Mouse (Mus musculus) left cerebral cortex, postnatal 25 days (tissue): ENCODE results near the gene Prkag1. TPM values are rescaled to one million over a fixed set of nuclear protein-coding genes. Genes with fewer than 3 reads are reported as not detected.
A peak's percentile ranks its signal among the peaks of the same experiment; 100 is the strongest.

ENCODE experiments used
- DNase-seq, 2 experiments: peaks; one replicate each; pipeline ENCODE4 v3.0.0; 2022; ENCODE audit warnings: low spot score in 2 of 2, mixed read lengths in 1 of 2
- intact Hi-C: fragments of 180-260 bp; cut with DNase I; formaldehyde crosslinking; loops from one replicate; pipeline ENCODE4 v1.15.1; 2025
- total RNA-seq, 2 experiments: library from RNA; stranded (reverse); gene quantifications; 2 replicates each; pipeline ENCODE4 v1.2.3; 2021

The Prkag1 gene
- total RNA-seq, 2 experiments from 2014 or later: 44.1 to 55.6 TPM

DNA sequence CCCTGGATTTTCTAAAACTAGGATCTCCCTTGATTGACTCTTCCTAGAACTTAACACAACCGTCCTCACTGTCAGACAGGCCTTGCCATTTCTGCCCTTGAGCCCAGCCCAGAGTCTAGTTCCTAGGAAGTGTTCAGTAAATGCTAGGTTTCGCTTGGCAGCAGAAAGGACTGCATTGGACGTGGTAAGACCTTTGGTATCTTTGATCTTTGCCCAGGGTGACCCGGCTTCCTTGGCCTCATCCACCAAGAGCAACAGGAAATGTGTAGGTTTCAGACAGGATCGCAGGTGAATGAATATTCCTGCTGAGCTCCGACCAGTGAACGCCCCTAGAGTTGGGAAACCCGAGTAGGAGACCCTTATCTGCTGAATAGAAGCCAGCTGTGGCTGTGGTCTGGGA lies 28.4 kb downstream of the Prkag1 start:
- intact Hi-C loops: loop anchor here (5.0 kb wide), 1 partner anchor 141 kb away; the partner anchor contains the start of gene Ddx23
- no peak for DNase-seq

DNA sequence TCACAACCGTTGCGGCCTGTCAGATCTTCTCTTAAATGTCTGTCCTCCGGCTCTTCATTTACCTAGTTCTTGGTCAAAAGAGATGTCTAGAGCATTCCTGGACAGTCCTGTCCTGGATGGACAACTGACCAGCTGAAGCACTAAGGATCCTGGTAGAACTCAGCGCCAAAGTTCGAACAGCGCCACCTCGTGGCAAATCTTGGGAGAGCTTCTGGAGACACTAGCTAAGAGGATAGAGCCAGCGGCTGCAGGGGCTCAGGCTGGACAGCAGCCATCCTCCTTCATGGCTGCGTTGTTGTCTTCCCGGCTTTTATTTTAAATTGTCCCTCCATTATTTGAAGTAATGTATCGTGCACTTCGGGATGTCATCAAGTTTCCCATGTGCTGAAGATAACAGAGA lies 31.9 kb downstream of the Prkag1 start:
- intact Hi-C loops: loop anchor here (10.0 kb wide), 1 partner anchor 225 kb away; the partner anchor contains the start of genes 4930415O20Rik and Ccnt1
- peak; percentile 74 to 77 for DNase-seq

DNA sequence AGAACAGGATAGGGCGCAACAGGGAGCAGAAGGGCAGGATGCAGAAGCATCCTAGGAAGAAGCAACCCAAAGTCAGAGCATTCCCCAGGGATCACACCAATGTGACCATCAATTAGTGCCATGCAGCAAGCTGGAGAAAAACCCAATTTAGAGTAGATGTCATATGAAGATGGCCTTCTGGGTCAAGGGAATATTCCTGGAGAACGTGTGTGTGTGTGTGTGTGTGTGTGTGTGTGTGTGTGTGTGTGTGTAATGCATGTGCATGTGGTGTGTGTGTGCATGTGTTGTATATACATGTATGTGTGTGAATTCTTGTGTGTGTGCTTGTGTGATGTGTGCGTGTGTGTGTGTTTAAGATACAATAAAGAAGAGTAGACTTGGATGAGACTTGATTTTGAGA lies 32.4 kb downstream of the Prkag1 start:
- intact Hi-C loops: loop anchor here (10.0 kb wide), 1 partner anchor 224 kb away; the partner anchor contains the start of genes 4930415O20Rik and Ccnt1
- DNase-seq: no peak

DNA sequence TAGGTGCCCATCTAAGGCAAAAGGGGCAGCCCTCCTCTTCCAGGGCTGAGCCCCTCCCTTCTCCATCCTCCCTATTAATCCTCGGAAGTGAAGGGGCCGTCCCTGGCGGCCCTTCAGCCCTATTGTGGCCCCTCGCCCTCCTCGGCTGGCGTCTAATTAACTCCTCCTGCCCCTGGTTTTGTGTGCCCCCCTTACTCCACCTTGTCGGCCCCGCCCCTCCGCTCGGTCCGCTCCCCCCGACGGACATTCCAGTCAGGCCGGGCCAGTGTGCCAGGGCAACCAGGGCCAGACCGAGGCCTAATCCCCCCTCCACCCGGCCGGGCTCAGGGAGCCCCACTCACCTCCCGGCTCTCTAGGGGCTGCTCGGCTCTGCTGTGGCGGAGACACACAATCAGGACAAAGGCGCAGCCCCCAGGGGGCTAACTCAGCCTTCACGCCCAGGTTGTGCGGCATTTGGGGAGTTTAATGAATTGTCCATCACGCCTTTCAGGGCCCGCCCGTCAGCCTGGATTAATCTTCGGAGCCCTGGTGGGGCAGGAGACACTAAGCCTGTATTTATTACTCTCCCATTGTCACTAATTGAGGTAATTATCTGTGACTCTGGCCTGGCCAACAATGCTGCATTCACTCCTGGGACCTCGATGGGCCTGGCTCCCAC lies 33.4 kb downstream of the Prkag1 start:
- no peak for DNase-seq
- intact Hi-C loops: loop anchor here (10.0 kb wide), 1 partner anchor 223 kb away; the partner anchor contains the start of genes 4930415O20Rik and Ccnt1

DNA sequence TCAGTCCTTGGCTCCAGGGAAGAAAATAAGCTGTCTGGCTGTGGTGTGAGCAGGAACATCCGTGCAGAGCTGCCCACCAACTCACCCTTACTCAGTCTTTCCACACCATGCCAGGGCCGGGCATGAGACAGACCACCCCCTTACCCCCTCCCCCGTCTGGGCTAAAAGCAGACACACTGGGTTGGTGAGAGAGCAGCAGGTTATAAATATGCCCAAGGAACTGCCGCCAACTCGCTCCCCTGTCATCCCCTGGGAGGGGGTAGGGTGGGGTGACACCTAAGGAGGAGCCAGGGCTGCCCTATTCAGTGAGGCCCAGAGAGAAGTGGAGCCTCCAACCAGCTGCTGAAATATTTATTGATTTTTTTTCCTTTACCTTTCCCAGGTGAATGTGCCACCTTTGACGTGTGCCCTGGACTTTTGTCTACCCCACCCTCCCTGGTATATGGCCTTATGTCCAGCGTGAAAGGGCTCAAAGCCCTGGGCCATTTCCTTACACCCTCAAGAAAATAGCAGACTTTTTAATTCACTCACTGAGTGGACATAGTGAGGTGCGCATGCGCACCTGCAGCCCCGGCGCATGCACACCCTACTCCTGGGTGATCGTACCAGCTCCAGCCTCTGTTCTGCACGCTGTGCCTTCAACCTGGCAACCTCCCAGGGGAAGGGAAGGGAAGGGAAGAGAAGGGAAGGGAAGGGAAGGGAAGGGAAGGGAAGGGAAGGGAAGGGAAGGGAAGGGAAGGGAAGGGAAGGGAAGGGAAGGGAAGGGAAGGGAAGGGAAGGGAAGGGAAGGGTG lies 34.3 kb downstream of the Prkag1 start:
- peak in 1 of 2 experiments; percentile 59 for DNase-seq
- intact Hi-C loops: loop anchor here (10.0 kb wide), 1 partner anchor 222 kb away; the partner anchor contains the start of genes 4930415O20Rik and Ccnt1

DNA sequence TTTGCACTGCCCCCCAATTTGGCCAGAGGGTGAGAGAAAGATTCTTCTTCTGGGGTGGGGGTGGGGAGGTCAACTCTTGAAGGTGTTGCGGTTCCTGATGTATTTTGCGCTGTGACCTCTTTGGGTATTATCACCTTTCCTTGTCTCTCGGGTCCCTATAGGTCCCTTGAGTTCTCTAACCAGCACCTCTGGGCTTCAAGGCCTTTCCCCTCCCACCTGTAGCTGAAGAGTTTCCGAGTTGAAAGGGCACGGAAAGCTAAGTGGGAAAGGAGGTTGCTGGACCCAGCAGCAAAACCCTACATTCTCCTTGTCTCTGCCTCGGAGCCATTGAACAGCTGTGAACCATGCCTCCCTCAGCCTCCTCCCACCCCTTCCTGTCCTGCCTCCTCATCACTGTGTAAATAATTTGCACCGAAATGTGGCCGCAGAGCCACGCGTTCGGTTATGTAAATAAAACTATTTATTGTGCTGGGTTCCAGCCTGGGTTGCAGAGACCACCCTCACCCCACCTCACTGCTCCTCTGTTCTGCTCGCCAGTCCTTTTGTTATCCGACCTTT lies 38.1 kb downstream of the Prkag1 start:
- intact Hi-C loops: loop anchor here (10.0 kb wide), 1 partner anchor 218 kb away; the partner anchor contains the start of genes 4930415O20Rik and Ccnt1

DNA sequence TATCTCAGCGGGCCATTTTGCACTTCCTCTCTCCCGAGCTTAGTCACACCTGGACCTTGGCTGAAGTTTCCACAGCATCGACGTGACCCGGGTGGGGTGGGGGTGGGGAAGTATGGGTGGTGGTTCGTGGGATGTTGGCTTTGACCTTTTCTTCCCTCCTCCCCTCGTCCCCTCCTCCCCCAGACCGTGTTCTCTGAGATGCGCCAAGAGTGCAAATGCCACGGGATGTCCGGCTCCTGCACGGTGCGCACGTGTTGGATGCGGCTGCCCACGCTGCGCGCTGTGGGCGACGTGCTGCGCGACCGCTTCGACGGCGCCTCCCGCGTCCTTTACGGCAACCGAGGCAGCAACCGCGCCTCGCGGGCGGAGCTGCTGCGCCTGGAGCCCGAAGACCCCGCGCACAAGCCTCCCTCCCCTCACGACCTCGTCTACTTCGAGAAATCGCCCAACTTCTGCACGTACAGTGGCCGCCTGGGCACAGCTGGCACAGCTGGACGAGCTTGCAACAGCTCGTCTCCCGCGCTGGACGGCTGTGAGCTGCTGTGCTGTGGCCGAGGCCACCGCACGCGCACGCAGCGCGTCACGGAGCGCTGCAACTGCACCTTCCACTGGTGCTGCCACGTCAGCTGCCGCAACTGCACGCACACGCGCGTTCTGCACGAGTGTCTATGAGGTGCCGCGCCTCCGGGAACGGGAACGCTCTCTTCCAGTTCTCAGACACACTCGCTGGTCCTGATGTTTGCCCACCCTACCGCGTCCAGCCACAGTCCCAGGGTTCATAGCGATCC lies 38.9 kb downstream of the Prkag1 start:
- peak; percentile 69 to 70 for DNase-seq
- intact Hi-C loops: loop anchor here (10.0 kb wide), 1 partner anchor 218 kb away; the partner anchor contains the start of genes 4930415O20Rik and Ccnt1

More for the DNA sequence above, 38.1 kb downstream of the Prkag1 start:
- no peak for DNase-seq

DNA sequence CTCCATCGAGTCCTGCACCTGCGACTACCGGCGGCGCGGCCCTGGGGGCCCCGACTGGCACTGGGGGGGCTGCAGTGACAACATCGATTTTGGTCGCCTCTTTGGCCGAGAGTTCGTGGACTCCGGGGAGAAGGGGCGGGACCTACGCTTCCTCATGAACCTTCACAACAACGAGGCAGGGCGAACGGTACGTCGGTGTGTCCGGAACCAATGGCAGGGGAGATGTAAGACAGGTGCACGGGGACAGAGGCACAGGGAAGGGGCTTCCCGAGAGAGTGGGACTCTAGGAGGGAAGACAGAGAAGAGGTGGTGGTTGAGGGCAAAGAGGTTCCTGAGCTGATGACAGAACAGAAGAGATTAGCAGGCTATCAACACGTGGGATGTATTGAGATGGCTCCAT lies 39.5 kb downstream of the Prkag1 start:
- DNase-seq: no peak
- intact Hi-C loops: loop anchor here (10.0 kb wide), 1 partner anchor 217 kb away; the partner anchor contains the start of genes 4930415O20Rik and Ccnt1

DNA sequence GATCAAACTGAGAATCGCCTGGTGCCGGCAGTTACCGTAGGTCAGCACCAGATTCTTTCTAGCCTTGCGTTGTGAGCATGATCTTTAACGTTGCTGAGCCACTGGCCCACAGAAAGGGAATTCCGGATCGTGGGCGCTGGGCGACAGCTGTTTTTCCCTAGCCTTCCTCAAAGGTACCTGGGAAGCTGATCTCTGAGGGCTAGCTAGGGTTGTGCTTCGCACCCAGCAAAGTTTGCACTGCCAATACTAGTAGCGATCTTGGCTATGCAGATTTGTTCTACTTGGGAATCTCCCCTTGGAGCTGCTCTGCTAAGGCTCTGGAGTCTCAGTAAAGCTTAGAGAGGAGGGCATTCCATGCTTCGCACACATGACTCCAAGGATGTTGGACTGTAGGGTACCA lies 40.1 kb downstream of the Prkag1 start:
- no peak for DNase-seq
- intact Hi-C loops: loop anchor here (10.0 kb wide), 1 partner anchor 216 kb away; the partner anchor contains the start of genes 4930415O20Rik and Ccnt1

DNA sequence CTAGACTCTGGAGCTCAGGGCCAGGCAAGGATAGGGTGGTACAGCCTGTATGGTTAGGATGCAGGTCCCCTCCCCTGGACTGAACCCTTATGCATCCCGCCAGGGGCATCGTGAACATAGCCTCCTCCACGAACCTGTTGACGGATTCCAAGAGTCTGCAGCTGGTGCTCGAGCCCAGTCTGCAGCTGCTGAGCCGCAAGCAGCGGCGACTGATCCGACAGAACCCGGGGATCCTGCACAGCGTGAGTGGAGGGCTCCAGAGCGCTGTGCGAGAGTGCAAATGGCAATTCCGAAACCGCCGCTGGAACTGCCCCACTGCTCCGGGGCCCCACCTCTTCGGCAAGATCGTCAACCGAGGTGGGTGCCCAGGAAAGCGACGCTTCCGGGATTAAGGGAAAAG lies 40.6 kb downstream of the Prkag1 start:
- no peak for DNase-seq
- intact Hi-C loops: loop anchor here (10.0 kb wide), 1 partner anchor 216 kb away; the partner anchor contains the start of genes 4930415O20Rik and Ccnt1

DNA sequence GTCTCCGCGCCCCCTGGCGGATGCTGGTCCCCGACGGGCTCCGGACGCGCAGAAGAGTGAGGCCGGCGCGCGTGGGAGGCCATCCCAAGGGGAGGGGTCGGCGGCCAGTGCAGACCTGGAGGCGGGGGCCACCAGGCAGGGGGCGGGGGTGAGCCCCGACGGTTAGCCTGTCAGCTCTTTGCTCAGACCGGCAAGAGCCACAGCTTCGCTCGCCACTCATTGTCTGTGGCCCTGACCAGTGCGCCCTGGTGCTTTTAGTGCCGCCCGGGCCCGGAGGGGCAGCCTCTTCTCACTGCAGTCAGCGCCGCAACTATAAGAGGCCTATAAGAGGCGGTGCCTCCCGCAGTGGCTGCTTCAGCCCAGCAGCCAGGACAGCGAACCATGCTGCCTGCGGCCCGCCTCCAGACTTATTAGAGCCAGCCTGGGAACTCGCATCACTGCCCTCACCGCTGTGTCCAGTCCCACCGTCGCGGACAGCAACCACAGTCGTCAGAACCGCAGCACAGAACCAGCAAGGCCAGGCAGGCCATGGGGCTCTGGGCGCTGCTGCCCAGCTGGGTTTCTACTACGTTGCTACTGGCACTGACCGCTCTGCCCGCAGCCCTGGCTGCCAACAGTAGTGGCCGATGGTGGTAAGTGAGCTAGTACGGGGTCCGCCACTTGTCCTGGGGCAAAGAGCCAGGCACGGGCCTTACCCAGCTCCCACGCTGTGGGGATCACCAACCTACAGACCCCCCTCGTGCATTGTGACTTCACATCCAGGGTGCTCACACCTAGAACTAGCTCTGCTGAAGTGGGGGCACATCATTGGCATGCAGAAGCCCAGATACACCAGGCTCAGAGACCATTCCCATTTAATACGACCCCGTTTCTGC lies 41.4 kb downstream of the Prkag1 start, which contains the start of gene Wnt1:
Gene Wnt1, plus strand, starts transcription at position 197 of the 875 bp plus-strand sequence.
- DNase-seq: no peak
- intact Hi-C loops: loop anchor here (2.0 to 10.0 kb wide), 2 partner anchors 27 to 215 kb away; partner anchors contain the start of genes 4930415O20Rik, Arf3 and Ccnt1

DNA sequence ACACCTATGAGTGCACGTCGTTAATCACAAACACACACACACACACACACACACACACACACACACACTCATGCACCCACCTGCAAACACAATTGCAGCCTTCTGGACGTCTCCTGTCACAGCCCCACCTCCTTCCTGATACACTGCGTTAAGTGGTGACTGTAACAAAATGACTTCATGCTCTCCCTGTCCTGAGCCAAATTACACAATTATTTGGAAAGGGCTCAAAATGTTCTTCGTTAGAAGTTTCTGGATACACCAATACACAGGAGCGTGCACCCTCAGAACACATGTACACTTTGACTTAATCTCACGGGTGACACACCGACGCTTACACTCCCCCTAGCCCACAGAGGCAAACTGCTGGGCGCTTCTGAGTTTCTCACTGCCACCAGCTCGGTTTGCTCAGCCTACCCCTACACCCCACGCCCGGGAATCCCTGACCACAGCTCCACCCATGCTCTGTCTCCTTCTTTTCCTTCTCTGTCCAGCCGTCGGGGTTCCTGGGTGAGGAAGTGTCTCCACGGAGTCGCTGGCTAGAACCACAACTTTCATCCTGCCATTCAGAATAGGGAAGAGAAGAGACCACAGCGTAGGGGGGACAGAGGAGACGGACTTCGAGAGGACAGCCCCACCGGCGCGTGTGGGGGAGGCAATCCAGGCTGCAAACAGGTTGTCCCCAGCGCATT lies 42.2 kb downstream of the Prkag1 start:
- intact Hi-C loops: loop anchor here (2.0 kb wide), 1 partner anchor 26 kb away; the partner anchor contains the start of gene Arf3
- DNase-seq: no peak

DNA sequence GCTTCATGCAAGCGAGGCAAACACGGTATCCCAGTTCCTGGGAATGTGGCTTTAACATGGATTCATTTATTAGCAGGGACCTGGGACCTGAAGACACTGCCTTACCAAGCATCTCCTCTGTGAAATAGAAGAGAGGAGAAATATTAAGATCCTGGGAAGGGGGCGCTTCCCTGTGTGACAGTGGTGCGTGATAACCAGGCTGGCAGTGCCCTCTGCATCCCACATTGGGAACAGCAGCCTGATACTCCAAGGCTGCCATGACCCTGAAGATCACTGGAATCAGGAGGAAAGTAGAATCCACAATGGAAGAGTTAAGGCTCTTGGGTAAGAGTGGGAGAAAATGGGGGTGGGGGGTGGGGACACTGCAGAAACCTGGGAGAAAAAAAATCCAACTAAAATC lies 43.4 kb downstream of the Prkag1 start:
- intact Hi-C loops: loop anchor here (2.0 kb wide), 1 partner anchor 25 kb away; the partner anchor contains the start of gene Arf3
- DNase-seq: no peak

DNA sequence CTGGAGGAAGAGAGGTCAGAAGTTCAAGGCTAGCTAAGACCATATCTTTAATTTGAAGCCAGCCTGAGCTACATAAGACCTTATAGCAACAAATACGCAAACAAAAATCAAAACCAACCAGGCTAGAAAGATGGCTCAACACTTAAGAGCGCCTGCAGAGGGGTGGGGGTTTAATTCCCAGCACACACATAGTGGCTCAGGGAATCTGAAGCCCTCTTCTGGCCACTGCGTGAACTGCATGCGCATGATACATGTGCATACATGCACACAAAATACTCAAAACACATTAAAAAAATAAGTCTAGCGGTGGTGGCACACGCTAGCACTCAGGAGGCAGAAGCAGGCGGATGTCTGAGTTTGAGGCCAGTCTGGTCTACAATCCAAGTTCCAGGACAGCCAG lies 45.6 kb downstream of the Prkag1 start:
- DNase-seq: no peak
- intact Hi-C loops: no loop called here

DNA sequence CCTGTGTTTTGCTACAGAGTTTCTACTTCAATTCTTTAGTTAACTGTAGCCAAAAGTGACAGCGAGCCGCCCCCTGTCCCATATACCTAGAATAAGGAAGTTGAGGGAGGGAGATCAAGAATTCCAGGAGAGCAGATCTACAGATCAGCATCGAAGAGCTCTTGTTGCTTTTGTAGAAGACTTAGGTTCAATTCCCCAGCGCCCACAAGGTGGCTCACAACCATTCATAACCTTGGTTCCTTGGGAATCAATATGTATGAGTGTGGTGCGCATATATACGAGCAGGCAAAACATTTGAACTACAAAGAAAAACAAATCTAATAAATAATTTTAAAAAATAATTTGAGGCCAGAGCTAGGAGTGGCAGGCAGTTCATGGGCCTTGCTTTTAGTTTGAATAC lies 50.2 kb downstream of the Prkag1 start:
- DNase-seq: no peak

DNA sequence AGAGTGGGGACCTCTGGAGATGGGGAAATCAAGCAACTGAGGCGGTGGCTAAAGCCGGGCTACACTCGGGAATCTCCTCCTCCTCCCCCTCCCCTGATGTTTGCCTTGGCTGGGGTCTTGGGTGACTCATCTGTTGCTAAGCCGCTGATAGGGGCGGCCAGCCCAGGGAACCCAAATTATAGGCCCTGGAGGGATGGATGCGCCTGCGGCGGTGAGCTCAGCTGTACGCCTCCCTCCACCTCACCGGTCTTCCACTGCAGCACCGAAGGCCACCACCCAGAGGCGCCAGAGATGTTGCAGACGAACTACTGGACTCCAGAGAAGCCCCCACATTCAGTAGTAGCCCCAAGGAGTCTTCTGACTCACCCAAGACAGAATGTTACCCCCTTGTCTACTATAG lies 50.7 kb downstream of the Prkag1 start:
- no peak for DNase-seq
- intact Hi-C loops: no loop called here

More for the DNA sequence above, 50.2 kb downstream of the Prkag1 start:
- intact Hi-C loops: no loop called here

DNA sequence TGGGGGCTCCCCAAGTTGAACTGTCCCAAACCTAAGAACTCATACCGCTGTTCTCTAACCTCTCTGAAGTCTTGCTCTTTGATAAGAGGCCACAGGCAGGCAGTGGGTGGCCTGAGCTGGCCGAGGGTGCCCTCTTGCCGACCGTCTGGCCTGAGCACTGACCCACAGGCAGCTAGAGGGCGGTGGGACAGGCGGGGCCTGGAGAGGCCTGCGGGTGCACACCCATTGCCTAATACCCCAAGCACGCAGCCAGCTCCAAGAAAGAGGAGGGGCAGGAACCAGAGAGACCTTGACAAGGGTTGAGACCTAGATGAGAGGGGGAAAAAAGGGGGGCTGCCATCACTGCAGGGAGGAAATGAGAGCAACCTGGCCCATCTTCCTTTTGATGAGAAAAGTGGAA lies 51.2 kb downstream of the Prkag1 start:
- intact Hi-C loops: no loop called here
- no peak for DNase-seq
